Mouse (Mus musculus) ovary, postnatal 36 days (tissue): Measurements from ENCODE around the gene Arnt2.

Experiments
- DNase-seq: peaks from one replicate; pipeline ENCODE4 v3.0.0; 2022; ENCODE audit warnings: low spot score, mixed read lengths

Gene Arnt2

GRCm38 (mm10) chr7:84246093-84246492 is 163.9 kb downstream of the Arnt2 start:
- DNase-seq = no peak

- DNase-seq = no peak
Observed at GRCm38 (mm10) chr7:84240406-84240805, 169.6 kb downstream of the Arnt2 start.

GRCm38 (mm10) chr7:84237655-84238054 is 172.3 kb downstream of the Arnt2 start:
- DNase-seq = no peak

GRCm38 (mm10) chr7:84231396-84231795 is 178.6 kb downstream of the Arnt2 start:
- no peak for DNase-seq

DNA sequence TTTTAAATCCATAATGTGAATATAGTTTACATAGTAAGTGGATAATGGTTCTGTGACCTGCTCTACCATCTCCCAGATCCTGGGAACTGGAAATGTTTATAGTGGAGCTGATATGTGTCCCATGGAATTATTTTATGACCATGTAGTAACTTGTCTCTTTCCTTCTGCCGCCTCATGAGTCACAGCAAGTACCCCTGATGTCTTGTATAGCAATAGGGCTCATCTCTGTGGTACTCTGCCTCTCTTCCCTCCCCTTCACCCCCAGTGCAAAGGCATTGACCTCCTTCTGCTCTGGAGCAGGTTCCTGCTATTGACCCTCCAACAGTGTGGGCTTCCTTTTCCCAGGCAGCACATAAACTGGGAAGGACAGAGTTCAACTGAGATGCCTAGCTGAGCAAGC is 182.3 kb downstream of the Arnt2 start:
- DNase-seq = no peak

DNA sequence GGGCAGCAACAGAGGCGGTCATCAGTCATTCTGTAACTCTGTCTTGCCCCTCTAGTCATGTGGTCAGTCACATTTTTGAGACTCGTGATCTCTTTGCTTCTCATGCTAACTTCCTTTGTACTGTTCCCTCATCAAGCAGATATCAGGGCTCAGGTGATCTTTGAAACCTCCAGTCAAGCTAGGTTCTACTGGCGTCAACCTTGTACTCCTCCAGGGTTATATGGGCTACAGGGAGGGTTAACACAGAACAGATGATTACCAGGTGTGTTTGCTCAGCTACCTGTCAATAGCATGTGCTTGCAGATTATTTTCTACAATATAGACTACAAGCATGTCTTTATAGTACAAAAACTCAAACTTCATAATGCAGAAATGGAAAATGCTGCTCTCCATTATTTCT is 183.1 kb downstream of the Arnt2 start:
- DNase-seq = no peak

- no peak for DNase-seq
Observed at GRCm38 (mm10) chr7:84212112-84212511, 197.9 kb downstream of the Arnt2 start.

- no peak for DNase-seq
Observed at GRCm38 (mm10) chr7:84210585-84211291, 199.2 kb downstream of the Arnt2 start.

GRCm38 (mm10) chr7:84203981-84204380 is 206.0 kb downstream of the Arnt2 start:
- DNase-seq = no peak

DNA sequence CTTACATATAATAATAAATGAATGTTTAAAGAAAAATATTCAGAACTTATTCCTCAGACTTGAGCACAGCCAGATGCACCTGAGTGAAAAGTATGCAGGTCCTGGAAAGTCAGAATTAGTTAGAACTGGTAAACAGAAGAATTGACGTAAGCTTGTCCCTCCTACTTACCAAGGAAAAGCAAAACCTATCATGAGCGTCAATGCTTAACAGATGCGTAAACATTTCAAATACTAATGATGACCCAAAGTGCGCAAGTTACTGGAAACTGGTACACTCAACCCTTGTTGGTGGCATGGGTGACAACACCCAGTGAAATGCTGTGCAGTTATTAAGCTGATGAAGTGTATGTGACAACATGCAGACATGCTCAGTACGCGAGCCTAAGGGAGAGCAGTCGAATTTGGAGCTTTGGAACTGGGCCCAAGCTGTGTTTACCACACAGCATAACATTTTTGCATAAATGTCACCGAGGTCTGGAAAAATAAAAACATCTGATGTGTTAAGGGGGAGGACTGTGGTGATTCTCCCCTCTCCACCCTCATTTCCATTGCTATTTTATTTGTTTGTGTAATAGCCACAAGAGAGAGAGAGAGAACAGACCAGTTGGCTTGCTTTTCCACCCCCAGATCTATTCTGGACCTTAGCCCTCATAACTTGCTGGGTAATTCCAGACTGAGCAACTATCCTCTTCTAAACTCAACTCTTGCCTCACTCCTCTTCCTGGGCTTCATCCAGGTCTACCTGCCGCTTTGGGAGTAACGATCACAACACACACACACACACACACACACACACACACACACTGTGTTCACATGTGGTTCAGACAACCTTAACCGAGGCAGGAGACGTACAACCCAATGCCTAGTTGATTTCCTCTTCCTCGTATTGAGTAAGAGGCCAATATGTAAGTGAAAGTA is 208.6 kb downstream of the Arnt2 start:
- DNase-seq = no peak

DNA sequence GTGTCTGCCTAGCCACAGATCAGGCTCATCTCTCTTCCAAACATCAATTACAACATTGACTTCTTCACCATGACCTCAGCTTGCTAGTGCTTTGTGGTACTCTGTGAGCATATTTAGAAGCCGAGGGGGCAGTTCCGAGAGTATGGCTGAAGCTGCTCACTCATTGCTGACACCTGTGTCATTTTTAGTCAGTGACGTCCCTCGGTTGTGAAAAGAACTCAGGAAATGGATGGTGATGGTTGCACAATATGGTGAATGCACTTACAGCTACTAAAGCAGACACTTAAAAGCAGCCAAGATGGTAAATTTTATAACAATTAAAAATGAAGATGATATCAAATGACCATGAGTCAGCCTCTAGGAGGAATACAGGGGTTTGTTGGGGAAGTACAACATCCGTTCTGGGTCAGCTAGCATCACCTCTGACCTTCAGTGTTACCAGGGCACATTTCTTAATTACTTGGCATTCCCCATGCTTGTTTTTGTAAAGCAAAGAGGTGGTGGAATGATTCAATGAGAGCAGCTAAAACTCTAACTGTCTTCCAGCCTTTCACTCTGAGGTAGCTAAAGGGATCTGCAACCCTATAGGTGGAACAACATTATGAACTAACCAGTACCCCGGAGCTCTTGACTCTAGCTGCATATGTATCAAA is 212.6 kb downstream of the Arnt2 start:
- DNase-seq = no peak
